Mouse (Mus musculus) kidney, embryonic 16.5 days (tissue): Measurements from ENCODE around the gene Prnd. TPM values are rescaled to one million over a fixed set of nuclear protein-coding genes. Genes with fewer than 3 reads are reported as not detected.

Source experiments
- ATAC-seq: fragments of 200-750 bp; cut with Nextera tagmentation; 2 replicates; pipeline ENCODE4 v1.8.0; 2017; ENCODE audit warnings: moderate TSS enrichment; ENCODE audit not compliant: low FRiP score, low TSS enrichment
- H3K27ac ChIP-seq: fragments of 300-500 bp; sonication (generic); 2 replicates; pipeline ENCODE4 v1.5.1; 2014; ENCODE audit warnings: low read length
- H3K27me3 ChIP-seq: fragments of 300-500 bp; sonication (generic); 2 replicates; pipeline ENCODE4 v1.6.1; 2014; ENCODE audit warnings: low read length, control low read depth, mixed read lengths; ENCODE audit not compliant: insufficient read depth
- H3K36me3 ChIP-seq: fragments of 300-500 bp; sonication (generic); 2 replicates; pipeline ENCODE4 v1.6.1; 2014; ENCODE audit warnings: low read length, control low read depth, mixed read lengths; ENCODE audit not compliant: insufficient read depth
- H3K4me1 ChIP-seq: fragments of 300-500 bp; sonication (generic); 2 replicates; pipeline ENCODE4 v1.6.1; 2014; ENCODE audit warnings: low read length, control low read depth, mixed read lengths; ENCODE audit not compliant: insufficient read depth
- H3K4me2 ChIP-seq: fragments of 300-500 bp; sonication (generic); replicated peaks from 2 replicates; pipeline ENCODE4 v1.6.1; 2014; ENCODE audit warnings: low read depth, low read length
- H3K4me3 ChIP-seq: fragments of 300-500 bp; sonication (generic); 2 replicates; pipeline ENCODE4 v1.5.1; 2014; ENCODE audit warnings: mild to moderate bottlenecking, low read length
- H3K9ac ChIP-seq: fragments of 300-500 bp; sonication (generic); replicated peaks from 2 replicates; pipeline ENCODE4 v1.6.1; 2014; ENCODE audit warnings: low read length
- H3K9me3 ChIP-seq: fragments of 300-500 bp; sonication (generic); 2 replicates; pipeline ENCODE4 v1.6.1; 2016; ENCODE audit warnings: low read length, control low read depth
- WGBS: fragments of 180-500 bp; shearing (Covaris S2); extraction: QIAGEN DNeasy Blood & Tissue Kit; methylation state at CpG from one replicate; pipeline ENCODE4 v1.1.7; 2014; 5-methylcytosine and 5-hydroxymethylcytosine counted together
- polyA plus RNA-seq: library from polyadenylated mRNA; unstranded; fragments of >200 nt; fragmentation: Nextera tagmentation; extraction: Ambion mirVana; gene quantifications from 2 replicates; pipeline ENCODE4 v1.2.1, GENCODE M21; 2015

The Prnd gene
- polyA plus RNA-seq, 1 experiment from 2014 or later, result 16.2 TPM

DNA sequence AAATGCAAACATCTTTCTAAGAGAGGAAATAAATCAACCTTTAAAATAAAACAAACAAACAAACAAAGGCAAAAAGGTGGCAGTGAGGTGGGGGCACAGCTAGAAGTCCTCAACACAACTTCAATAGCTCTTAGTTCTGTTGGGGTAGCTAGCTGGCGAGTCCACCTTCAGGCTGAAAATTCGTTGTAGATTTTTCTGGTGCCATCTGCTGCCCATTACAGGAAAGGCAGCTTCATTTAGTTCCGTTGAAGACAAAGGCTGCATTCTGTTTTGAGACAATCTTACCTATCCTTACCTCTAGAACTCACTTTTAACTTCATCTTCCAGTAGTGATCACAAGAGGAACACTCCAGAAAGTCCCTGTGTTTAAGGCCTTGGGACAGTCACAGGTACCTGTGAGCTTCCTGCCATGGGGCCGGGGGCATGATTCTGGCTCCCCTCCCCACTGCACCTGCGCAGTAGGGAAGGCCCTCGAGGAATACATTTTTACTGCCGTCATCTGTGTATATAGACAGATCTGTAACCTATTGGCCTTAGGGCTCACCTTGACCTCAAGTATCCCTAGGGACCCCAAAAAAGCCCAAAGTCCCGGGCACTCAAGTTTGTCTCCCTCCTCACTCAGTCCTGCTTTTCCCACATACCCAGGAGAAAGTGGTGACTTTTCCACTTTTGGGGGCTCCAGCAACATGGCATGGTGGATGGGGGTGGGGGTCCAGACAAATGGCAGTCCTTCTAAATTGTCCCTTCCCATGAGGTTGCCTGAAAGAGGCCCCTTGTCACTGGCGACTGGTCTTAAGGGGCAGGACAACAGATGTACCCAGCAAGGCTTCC lies 679 bp upstream of the Prnd start:
- Histone ChIP-seq H3K27ac (no peak overlapping the region), H3K4me2 (no peak overlapping the region), H3K9ac (no peak overlapping the region), H3K4me1 (peaks cover 15% of the 10 kb centered on the region), H3K36me3 (no peaks in the 10 kb centered on the region), H3K4me3 (no peak overlapping the region), H3K27me3 (peaks cover 16% of the 10 kb centered on the region; the same call in 1 of the 2 replicates), H3K9me3 (no peaks in the 10 kb centered on the region)
- ATAC-seq, result no peak
- 47% methylated on average over 9 of the region's 9 CpGs for WGBS

DNA sequence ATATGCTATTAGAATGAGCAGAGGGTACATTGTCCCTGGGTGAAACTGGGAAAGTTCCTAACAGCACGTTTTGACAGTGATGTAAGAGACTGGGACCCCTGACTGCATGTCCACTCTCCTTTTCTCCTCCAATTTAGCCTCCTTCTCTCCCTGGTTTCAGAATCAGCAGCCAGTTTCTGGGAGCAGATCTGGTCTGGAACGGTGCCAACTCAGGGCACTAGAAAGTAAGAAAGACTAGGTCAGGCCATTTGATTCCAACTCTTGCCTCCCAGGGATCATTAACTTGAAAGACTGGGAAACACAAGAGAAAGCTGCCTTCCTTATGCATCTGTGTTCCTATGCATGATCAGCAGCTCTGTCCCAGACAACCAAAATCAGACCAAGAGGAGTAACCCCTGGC lies 1.8 kb downstream of the Prnd start:
- no peak overlapping the region for H3K9ac ChIP-seq
- H3K4me1 ChIP-seq, result peaks cover 15% of the 10 kb centered on the region
- H3K36me3 ChIP-seq, result no peaks in the 10 kb centered on the region
- WGBS, result 31% methylated on average over 2 of the region's 2 CpGs
- no peak overlapping the region for H3K27ac ChIP-seq
- no peak for ATAC-seq
- peak overlapping the region; percentile 48; the same call in 1 of the 2 replicates for H3K4me2 ChIP-seq
- no peak overlapping the region for H3K4me3 ChIP-seq
- no peaks in the 10 kb centered on the region for H3K9me3 ChIP-seq
- peaks cover 16% of the 10 kb centered on the region; the same call in 1 of the 2 replicates for H3K27me3 ChIP-seq

DNA sequence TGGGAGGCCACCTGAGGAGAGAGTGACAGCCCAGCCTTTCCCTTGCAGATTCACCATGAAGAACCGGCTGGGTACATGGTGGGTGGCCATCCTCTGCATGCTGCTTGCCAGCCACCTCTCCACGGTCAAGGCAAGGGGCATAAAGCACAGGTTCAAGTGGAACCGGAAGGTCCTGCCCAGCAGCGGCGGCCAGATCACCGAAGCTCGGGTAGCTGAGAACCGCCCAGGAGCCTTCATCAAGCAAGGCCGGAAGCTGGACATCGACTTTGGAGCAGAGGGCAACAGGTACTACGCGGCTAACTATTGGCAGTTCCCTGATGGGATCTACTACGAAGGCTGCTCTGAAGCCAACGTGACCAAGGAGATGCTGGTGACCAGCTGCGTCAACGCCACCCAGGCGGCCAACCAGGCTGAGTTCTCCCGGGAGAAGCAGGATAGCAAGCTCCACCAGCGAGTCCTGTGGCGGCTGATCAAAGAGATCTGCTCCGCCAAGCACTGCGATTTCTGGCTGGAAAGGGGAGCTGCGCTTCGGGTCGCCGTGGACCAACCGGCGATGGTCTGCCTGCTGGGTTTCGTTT lies 2.4 kb downstream of the Prnd start:
- Histone ChIP-seq H3K27ac (no peak overlapping the region), H3K4me3 (peak overlapping the region; percentile 29), H3K36me3 (no peaks in the 10 kb centered on the region), H3K4me1 (peaks cover 15% of the 10 kb centered on the region), H3K27me3 (peaks cover 16% of the 10 kb centered on the region; the same call in 1 of the 2 replicates), H3K4me2 (peak overlapping the region; percentile 48), H3K9me3 (no peaks in the 10 kb centered on the region), H3K9ac (no peak overlapping the region)
- 10% methylated on average over 29 of the region's 29 CpGs for WGBS
- no peak; the same call in 1 of the 2 replicates for ATAC-seq

DNA sequence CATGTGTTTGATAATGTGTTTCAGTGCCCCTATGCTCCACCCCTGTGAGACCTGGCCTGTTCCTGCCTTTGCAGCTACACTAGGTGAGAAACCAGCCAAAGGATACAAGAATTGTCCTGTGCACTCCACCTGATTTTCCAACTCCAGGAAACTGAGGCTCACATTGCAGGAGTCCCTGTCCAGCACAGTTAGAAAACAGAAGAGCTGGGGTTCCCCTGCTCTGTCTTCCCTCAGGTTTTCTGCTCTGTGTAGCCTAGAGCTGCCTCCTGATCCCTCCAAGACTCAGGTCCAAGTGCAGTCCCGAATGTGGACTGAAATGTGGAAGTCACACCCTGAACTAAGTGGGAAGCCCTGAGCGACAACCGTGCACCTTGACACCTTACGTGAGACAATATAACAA lies 3.0 kb downstream of the Prnd start:
- Histone ChIP-seq H3K27ac (no peak overlapping the region), H3K9ac (no peak overlapping the region), H3K4me1 (peaks cover 15% of the 10 kb centered on the region), H3K4me2 (peak overlapping the region; percentile 48), H3K36me3 (no peaks in the 10 kb centered on the region), H3K9me3 (no peaks in the 10 kb centered on the region), H3K27me3 (peaks cover 16% of the 10 kb centered on the region; the same call in 1 of the 2 replicates), H3K4me3 (peak overlapping the region; percentile 29; the same call in 1 of the 2 replicates)
- no peak for ATAC-seq
- 82% methylated on average over 4 of the region's 4 CpGs for WGBS

DNA sequence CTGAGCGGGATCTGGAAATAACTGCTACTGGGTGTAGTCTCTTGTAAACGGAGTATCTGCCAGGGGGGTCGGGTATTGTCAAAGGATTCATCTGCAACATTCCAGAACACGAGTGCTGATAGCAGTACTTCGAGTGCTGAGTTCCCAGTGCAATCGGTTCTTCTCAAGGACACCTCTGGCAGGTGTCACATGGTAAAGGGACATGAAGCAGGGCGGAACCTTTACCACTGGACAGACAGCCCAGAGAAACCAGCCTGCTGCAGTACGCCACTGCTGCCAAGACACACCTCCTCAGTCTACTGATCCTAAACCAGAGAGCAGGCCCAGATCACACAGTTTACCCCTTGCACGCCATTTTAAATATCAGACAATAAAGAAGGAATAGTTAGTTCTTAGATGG lies 4.2 kb downstream of the Prnd start:
- H3K9ac ChIP-seq, result no peak overlapping the region
- no peaks in the 10 kb centered on the region for H3K9me3 ChIP-seq
- no peaks in the 10 kb centered on the region for H3K36me3 ChIP-seq
- H3K4me3 ChIP-seq, result peak overlapping the region; percentile 26
- peak overlapping the region; percentile 55 for H3K4me2 ChIP-seq
- ATAC-seq, result no peak; the same call in 1 of the 2 replicates
- no peak overlapping the region for H3K27ac ChIP-seq
- H3K4me1 ChIP-seq, result peaks cover 15% of the 10 kb centered on the region
- peaks cover 16% of the 10 kb centered on the region; the same call in 1 of the 2 replicates for H3K27me3 ChIP-seq
- WGBS, result 60% methylated on average over 9 of the region's 9 CpGs

DNA sequence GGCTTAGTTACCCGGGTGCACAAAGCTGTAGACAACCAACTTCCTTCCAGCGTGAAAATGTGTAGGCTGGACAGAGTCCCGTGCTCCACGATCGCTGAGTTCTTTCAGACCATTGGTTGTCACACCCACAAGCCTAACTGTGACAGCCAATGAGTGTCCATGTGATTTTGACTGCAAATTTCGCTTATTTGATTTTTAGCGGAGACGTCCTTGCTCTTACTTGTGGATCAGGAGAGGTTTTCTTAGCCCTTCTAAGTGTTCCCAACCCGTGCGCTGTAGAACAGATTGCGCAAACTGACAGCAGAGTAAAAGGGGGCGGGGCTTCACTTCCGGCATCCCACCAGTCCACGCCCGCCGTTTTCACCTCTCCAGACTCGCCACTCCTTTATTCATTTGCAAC lies 4.6 kb downstream of the Prnd start:
- peak overlapping the region; percentile 26 for H3K4me3 ChIP-seq
- peak overlapping the region; percentile 55 for H3K4me2 ChIP-seq
- WGBS, result 8% methylated on average over 17 of the region's 17 CpGs
- no peak overlapping the region for H3K27ac ChIP-seq
- ATAC-seq, result no peak; the same call in 1 of the 2 replicates
- no peak overlapping the region for H3K9ac ChIP-seq
- H3K27me3 ChIP-seq, result peaks cover 16% of the 10 kb centered on the region; the same call in 1 of the 2 replicates
- no peaks in the 10 kb centered on the region for H3K36me3 ChIP-seq
- H3K9me3 ChIP-seq, result no peaks in the 10 kb centered on the region
- peaks cover 15% of the 10 kb centered on the region for H3K4me1 ChIP-seq

DNA sequence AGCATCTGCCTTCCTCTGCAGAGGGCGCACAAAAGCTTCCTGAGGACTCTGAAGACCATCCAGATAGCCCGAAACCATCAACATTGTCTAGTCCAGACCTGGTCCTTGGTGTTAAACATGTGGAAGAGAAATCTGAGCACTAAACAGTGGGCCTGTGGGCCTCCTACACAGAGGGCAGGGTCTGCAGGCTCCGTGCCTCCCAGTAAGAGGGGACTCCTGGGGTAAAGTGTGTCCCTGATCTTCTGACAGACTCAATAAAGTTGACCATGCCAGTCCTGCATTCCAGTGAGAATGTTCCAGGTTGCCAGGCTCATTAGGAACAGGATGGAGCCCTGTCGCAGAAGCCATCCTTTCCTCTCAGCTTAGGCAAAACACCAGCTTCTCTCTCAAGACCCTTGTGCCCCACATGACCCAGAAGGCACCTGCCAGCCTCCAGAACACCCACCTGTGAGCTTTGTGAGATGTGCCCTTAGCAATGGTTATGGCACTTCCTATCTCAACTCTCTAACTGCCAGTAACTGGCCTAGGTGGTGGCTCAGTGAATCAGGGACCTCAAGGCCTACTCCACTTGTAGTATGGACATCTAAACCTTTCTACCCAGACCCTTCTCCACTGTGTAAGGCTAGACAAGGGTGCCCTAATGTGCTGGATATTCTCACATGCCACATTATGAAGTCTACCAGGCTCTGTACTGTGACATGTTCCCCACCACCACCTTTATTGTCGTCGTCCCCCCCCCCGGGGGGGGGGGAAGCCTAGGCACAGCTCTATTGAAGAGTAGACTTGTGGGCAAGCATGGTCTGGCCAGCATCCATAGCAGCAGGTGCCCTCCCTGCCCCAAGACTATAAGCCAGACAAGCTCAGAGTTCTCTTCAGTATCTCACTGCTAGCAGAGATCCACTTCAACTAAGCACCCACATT lies 5.9 kb downstream of the Prnd start:
- peaks cover 16% of the 10 kb centered on the region; the same call in 1 of the 2 replicates for H3K27me3 ChIP-seq
- H3K36me3 ChIP-seq, result no peaks in the 10 kb centered on the region
- H3K4me2 ChIP-seq, result no peak overlapping the region
- H3K9ac ChIP-seq, result no peak overlapping the region
- no peak overlapping the region for H3K27ac ChIP-seq
- no peak overlapping the region for H3K4me3 ChIP-seq
- 85% methylated on average over 7 of the region's 7 CpGs for WGBS
- no peaks in the 10 kb centered on the region for H3K9me3 ChIP-seq
- ATAC-seq, result no peak
- H3K4me1 ChIP-seq, result peaks cover 15% of the 10 kb centered on the region

DNA sequence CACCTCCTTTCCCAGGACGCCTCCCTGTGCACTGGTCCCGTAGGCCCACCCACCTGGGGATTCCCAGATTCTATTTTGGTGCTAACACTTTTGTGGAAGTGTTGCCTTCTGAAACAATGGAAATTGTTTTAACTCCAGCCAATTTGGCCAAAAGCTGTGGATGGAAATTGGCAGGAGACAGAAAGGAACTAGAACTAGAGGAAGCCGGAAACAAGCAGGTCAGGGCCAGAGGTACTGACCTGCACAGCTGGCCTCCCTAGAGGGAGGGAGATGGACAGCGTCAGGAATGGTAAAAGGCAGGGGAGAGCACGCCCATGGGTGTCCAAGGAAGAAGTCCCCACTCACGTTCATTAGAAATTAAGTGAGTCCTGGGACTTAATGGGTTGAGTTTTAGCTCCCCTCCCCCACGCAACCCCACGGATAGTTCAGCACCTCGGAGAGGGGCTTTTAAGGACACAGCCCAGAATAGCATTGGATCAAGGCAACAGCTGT lies 7.1 kb downstream of the Prnd start:
- peaks cover 9% of the 10 kb centered on the region for H3K4me1 ChIP-seq
- H3K9me3 ChIP-seq, result no peaks in the 10 kb centered on the region
- ATAC-seq, result no peak
- WGBS, result 52% methylated on average over 9 of the region's 9 CpGs
- no peaks in the 10 kb centered on the region for H3K36me3 ChIP-seq
- no peak overlapping the region for H3K27ac ChIP-seq
- H3K27me3 ChIP-seq, result peaks cover 11% of the 10 kb centered on the region; the same call in 1 of the 2 replicates
- no peak overlapping the region for H3K9ac ChIP-seq
- H3K4me3 ChIP-seq, result no peak overlapping the region
- no peak overlapping the region for H3K4me2 ChIP-seq

DNA sequence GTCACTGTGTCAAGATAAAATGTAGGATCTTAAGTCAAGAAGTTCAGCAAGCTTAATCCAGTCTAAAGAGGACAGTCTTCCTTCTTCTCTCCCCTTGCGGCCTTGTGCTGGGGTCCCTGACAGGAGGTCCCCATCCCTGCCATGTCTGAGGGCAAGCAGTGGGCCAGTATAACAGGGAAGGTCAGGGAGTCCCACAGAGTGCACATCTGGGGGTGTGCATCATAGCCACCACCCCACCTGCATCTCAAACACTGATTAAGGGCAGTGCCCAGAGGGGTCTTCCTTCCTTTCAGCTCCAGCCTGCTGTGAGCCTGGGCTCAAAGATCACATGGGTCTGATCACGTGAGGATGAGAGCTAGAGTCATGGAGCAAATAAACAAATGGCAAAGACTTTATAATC lies 11.0 kb downstream of the Prnd start:
- H3K36me3 ChIP-seq, result no peaks in the 10 kb centered on the region
- no peak overlapping the region for H3K27ac ChIP-seq
- no peak overlapping the region for H3K4me2 ChIP-seq
- H3K9ac ChIP-seq, result no peak overlapping the region
- H3K9me3 ChIP-seq, result no peaks in the 10 kb centered on the region
- no peak for ATAC-seq
- H3K4me1 ChIP-seq, result no peaks in the 10 kb centered on the region
- 60% methylated on average over 2 of the region's 2 CpGs for WGBS
- H3K27me3 ChIP-seq, result no peaks in the 10 kb centered on the region
- no peak overlapping the region for H3K4me3 ChIP-seq
